Comparison of ENCODE assay signal across 23 mouse cellular contexts in genomic region chr9:122415056-122415775, GRCm38 (mm10).
DNase-seq lines count a peak whose midpoint lies in the region; ATAC-seq and TF ChIP-seq lines count a peak whose summit lies in the region.
"Had no signal": no experiment of that assay in that cellular context is flagged by ENCODE, and none has a peak within 500 bp of the region (broad histone marks: within the 10 kb centered on the region; RNA-seq: fewer than 3 reads in every experiment).

No protein-coding gene starts in this region.

- no peak overlapping the region for H3K9ac ChIP-seq in forebrain, embryonic 14.5 days (ENCODE audit: low read length)
- H3K9ac ChIP-seq in forebrain, embryonic 13.5 days: no peak overlapping the region
- H3K9ac ChIP-seq in lung, postnatal 0 days (replicated peaks; ENCODE audit: low read depth): no peak overlapping the region
- H3K9ac ChIP-seq: embryonic facial prominence, embryonic 12.5 days; forebrain, embryonic 12.5 days; hindbrain, embryonic 12.5 days had no signal

- ATAC-seq in forebrain, embryonic 14.5 days: peak; percentile 40; the same call in 1 of the 2 replicates
- no peak for ATAC-seq in forebrain, embryonic 13.5 days
- ATAC-seq in lung, postnatal 0 days: 0 out of 2 replicates have a peak, but pooled peaks have one; percentile 8
- ATAC-seq: hindbrain, embryonic 16.5 days had no signal

- no peaks in the 10 kb centered on the region for H3K36me3 ChIP-seq in forebrain, embryonic 14.5 days (ENCODE audit: control insufficient read depth, insufficient read depth, low read length)
- no peaks in the 10 kb centered on the region for H3K36me3 ChIP-seq in forebrain, embryonic 13.5 days (ENCODE audit: poor library complexity, severe bottlenecking)
- no peaks in the 10 kb centered on the region for H3K36me3 ChIP-seq in lung, postnatal 0 days (ENCODE audit: insufficient read depth, low read length)
- H3K36me3 ChIP-seq: embryonic facial prominence, embryonic 12.5 days; forebrain, embryonic 12.5 days; hindbrain, embryonic 12.5 days had no signal

- H3K4me2 ChIP-seq in forebrain, embryonic 14.5 days (ENCODE audit: low read length): no peak overlapping the region
- no peak overlapping the region for H3K4me2 ChIP-seq in forebrain, embryonic 13.5 days
- no peak overlapping the region for H3K4me2 ChIP-seq in lung, postnatal 0 days (replicated peaks; ENCODE audit: low read depth, low read length)
- H3K4me2 ChIP-seq: embryonic facial prominence, embryonic 12.5 days; forebrain, embryonic 12.5 days; hindbrain, embryonic 12.5 days had no signal

- H3K4me1 ChIP-seq in forebrain, embryonic 14.5 days (ENCODE audit: control insufficient read depth, insufficient read depth, low read length): no peaks in the 10 kb centered on the region
- H3K4me1 ChIP-seq in forebrain, embryonic 13.5 days: peaks cover 25% of the 10 kb centered on the region
- no peaks in the 10 kb centered on the region for H3K4me1 ChIP-seq in lung, postnatal 0 days (ENCODE audit: insufficient read depth, low read depth, low read length)
- no peaks in the 10 kb centered on the region for H3K4me1 ChIP-seq in lung, adult 2 months (ENCODE audit: control insufficient read depth, insufficient read depth, low read length)
- H3K4me1 ChIP-seq: embryonic facial prominence, embryonic 12.5 days had no signal

- no peak for TF ChIP-seq CTCF in lung, postnatal 0 days (IDR thresholded peaks at IDR 0.05)
- TF ChIP-seq CTCF in lung, adult 2 months (IDR thresholded peaks at IDR 0.05; ENCODE audit: insufficient read depth, low read length): no peak
- TF ChIP-seq CTCF in brain, embryonic 14.5 days (IDR thresholded peaks at IDR 0.05; ENCODE audit: borderline replicate concordance, extremely low read depth, insufficient read depth, insufficient read length): no peak

- no peaks in the 10 kb centered on the region for H3K9me3 ChIP-seq in forebrain, embryonic 14.5 days (replicated peaks; ENCODE audit: control insufficient read depth, low read length)
- no peaks in the 10 kb centered on the region for H3K9me3 ChIP-seq in forebrain, embryonic 13.5 days (replicated peaks)
- H3K9me3 ChIP-seq in lung, postnatal 0 days (ENCODE audit: low read length): no peaks in the 10 kb centered on the region
- H3K9me3 ChIP-seq: embryonic facial prominence, embryonic 12.5 days; hindbrain, embryonic 12.5 days had no signal

- no peak overlapping the region for H3K27ac ChIP-seq in forebrain, embryonic 14.5 days (ENCODE audit: low read depth, low read length)
- H3K27ac ChIP-seq in forebrain, embryonic 13.5 days: no peak overlapping the region
- no peak overlapping the region for H3K27ac ChIP-seq in lung, postnatal 0 days (ENCODE audit: low read length)
- H3K27ac ChIP-seq: embryonic facial prominence, embryonic 12.5 days; forebrain, embryonic 12.5 days; gastrocnemius, adult 2 months; hindbrain, embryonic 12.5 days had no signal

- TF ChIP-seq POLR2A in lung, adult 2 months (IDR thresholded peaks at IDR 0.05; ENCODE audit: borderline replicate concordance, extremely low read depth, low read depth, low read length): no peak
- TF ChIP-seq POLR2A in brain, embryonic 14.5 days (IDR thresholded peaks at IDR 0.05; ENCODE audit: borderline replicate concordance, extremely low read depth, insufficient read depth, insufficient read length, poor library complexity, severe bottlenecking): no peak

- H3K27me3 ChIP-seq in forebrain, embryonic 14.5 days (replicated peaks; ENCODE audit: control insufficient read depth, insufficient read depth, low read length): peaks cover 4% of the 10 kb centered on the region; the same call in 1 of the 2 replicates
- H3K27me3 ChIP-seq in forebrain, embryonic 13.5 days: peaks cover 27% of the 10 kb centered on the region
- no peaks in the 10 kb centered on the region for H3K27me3 ChIP-seq in lung, postnatal 0 days (replicated peaks; ENCODE audit: insufficient read depth, low read length)
- H3K27me3 ChIP-seq: CH12.LX; embryonic facial prominence, embryonic 12.5 days had no signal

- peak; percentile 57 for DNase-seq in forebrain, embryonic 14.5 days (ENCODE audit: low spot score)
- no peak for DNase-seq in lung, postnatal 0 days (ENCODE audit: low spot score)
- no peak for DNase-seq in lung, adult 2 months
- peak; percentile 63 for DNase-seq in brain, embryonic 14.5 days (ENCODE audit: low read depth)
- no peak for DNase-seq in yolk sac, embryonic 10.5 days (ENCODE audit: low spot score)
- DNase-seq in layer of hippocampus, postnatal 10 days (ENCODE audit: low spot score in 2 of 2): no peak
- DNase-seq: adrenal gland, adult 2 months; adrenal gland, postnatal 25 days; cerebellum, adult 11 months; cerebellum, adult 8-10 months; cerebellum, postnatal 14 days; embryo, embryonic 11 days; gastrocnemius, adult 2 months; gastrocnemius, postnatal 25 days; heart, adult 11 months; heart, postnatal 10 days; heart, postnatal 4 days had no signal

- WGBS in forebrain, embryonic 14.5 days: 71% methylated on average over 8 of the region's 8 CpGs
- 81% methylated on average over 8 of the region's 8 CpGs for WGBS in forebrain, embryonic 13.5 days
- 71% methylated on average over 8 of the region's 8 CpGs for WGBS in lung, postnatal 0 days
- 65% methylated on average over 8 of the region's 8 CpGs for WGBS in lung, adult 2 months

- no peak overlapping the region for H3K4me3 ChIP-seq in forebrain, embryonic 14.5 days (ENCODE audit: low read depth, low read length)
- H3K4me3 ChIP-seq in forebrain, embryonic 13.5 days: no peak overlapping the region
- no peak overlapping the region for H3K4me3 ChIP-seq in lung, postnatal 0 days (ENCODE audit: low read depth, low read length)
- H3K4me3 ChIP-seq in lung, adult 2 months (replicated peaks; ENCODE audit: extremely low read depth, low read depth, low read length): no peak overlapping the region
- H3K4me3 ChIP-seq: embryonic facial prominence, embryonic 12.5 days; forebrain, embryonic 12.5 days; gastrocnemius, adult 2 months; hindbrain, embryonic 12.5 days had no signal

- TF ChIP-seq EP300 in lung, postnatal 0 days (IDR thresholded peaks at IDR 0.05): no peak

Comparison
In these comparisons a context has a peak if more than half of its experiments do, and no peak if none do; other contexts are left out.
1. DNase-seq: peak in forebrain, embryonic 14.5 days (single experiment) and brain, embryonic 14.5 days (single experiment); none in lung, postnatal 0 days (single experiment), lung, adult 2 months (single experiment), yolk sac, embryonic 10.5 days (single experiment) and layer of hippocampus, postnatal 10 days (0 of 2).